Mouse (Mus musculus): ENCODE data around the gene Sucla2.
A peak's percentile ranks its signal among the peaks of the same experiment; 100 is the strongest.
"Not testable (repeated sequence)": the region's sequence is repeated elsewhere in the genome, so short reads cannot be mapped to it uniquely, and the experiment has no call there.

Sucla2 gene

GRCm38 (mm10) chr14:73509765-73510423 is 15.2 kb upstream of the Sucla2 start, which contains the start of gene Med4:
Gene Med4 (plus strand): TSS chr14:73510025.
- peak; percentile 93 to 94 for DNase-seq (ENCODE audit: low spot score in 2 of 2)

DNA sequence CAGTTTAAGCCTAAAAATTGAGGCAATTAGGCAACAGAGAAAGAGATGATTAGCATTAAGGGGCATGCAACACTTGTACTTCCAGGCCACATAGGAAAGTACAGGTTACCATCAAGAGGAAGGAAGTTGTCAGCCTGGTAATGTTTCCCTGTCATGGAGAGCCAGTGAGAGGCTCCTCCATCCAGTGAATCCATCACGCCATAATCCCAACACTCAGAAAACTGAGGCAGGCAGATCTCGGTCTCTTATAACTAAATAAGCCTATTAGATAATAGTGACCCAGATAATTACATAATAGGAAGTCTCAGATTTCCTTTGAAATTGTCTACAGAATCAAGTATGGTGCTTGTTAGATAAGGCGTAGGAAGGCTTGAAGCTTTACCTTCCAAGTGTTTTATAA is 983 bp upstream of the Sucla2 start:
- DNase-seq (ENCODE audit: low spot score in 2 of 2), result no peak

GRCm38 (mm10) chr14:73528661-73529060 is 3.5 kb downstream of the Sucla2 start:
- not testable (repeated sequence) for DNase-seq (ENCODE audit: low spot score in 2 of 2)

- no peak for DNase-seq (ENCODE audit: low spot score in 2 of 2)
Observed at GRCm38 (mm10) chr14:73533755-73534465, 8.8 kb downstream of the Sucla2 start.

- no peak for DNase-seq (ENCODE audit: low spot score in 2 of 2)
Observed at GRCm38 (mm10) chr14:73535641-73536040, 10.5 kb downstream of the Sucla2 start.

GRCm38 (mm10) chr14:73543781-73544180 is 18.7 kb downstream of the Sucla2 start:
- DNase-seq (ENCODE audit: low spot score in 2 of 2), result no peak

- DNase-seq (ENCODE audit: low spot score in 2 of 2), result no peak
Observed at GRCm38 (mm10) chr14:73547034-73547433, 21.9 kb downstream of the Sucla2 start.

- no peak for DNase-seq (ENCODE audit: low spot score in 2 of 2)
Observed at GRCm38 (mm10) chr14:73548051-73548450, 22.9 kb downstream of the Sucla2 start, which contains the start of gene Nudt15. Gene Nudt15 (minus strand): TSS chr14:73548242.

DNA sequence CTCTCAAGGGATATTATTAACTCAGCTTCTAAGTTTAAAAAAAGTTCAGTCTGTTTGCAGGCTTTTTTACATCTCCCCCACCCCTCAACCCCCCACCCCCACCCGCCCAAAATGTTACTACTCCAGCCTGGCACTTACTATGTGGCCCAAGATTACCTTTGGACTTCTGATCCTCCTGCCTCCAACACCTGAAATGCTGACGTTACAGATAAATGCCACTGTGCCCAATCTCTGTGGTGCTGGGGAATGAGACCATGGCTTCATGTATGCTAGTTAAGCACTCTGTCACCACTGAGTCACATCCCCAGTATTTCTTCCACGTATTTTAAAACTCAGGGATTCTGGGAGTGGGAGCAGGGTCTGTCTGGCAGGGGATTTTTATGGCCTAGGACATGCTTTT is 25.2 kb downstream of the Sucla2 start:
- no peak for DNase-seq (ENCODE audit: low spot score in 2 of 2)

GRCm38 (mm10) chr14:73550732-73551131 is 25.6 kb downstream of the Sucla2 start:
- no peak for DNase-seq (ENCODE audit: low spot score in 2 of 2)

DNA sequence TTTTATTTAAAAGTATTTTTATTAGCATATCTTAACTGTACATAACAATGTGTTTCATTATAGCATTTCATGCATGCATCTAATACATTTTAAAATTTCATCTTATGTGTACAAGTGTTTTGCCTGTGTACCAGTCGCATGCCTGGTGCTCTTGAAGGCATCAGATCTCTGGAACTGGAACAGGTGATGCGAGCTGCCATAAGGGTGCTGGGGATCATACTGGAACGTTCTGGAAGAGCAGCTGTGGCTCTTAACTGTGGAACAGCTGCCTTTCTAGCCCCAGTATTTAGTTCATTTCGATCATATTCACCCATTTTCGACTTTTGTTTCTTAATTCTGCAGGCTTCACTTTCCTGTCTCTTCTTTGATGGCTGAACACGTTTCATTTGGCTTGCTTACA is 26.0 kb downstream of the Sucla2 start:
- no peak for DNase-seq (ENCODE audit: low spot score in 2 of 2)

GRCm38 (mm10) chr14:73552341-73553121 is 27.4 kb downstream of the Sucla2 start:
- DNase-seq (ENCODE audit: low spot score in 2 of 2), result peak; percentile 92 to 93

GRCm38 (mm10) chr14:73553122-73553696 is 28.1 kb downstream of the Sucla2 start:
- DNase-seq (ENCODE audit: low spot score in 2 of 2), result no peak

DNA sequence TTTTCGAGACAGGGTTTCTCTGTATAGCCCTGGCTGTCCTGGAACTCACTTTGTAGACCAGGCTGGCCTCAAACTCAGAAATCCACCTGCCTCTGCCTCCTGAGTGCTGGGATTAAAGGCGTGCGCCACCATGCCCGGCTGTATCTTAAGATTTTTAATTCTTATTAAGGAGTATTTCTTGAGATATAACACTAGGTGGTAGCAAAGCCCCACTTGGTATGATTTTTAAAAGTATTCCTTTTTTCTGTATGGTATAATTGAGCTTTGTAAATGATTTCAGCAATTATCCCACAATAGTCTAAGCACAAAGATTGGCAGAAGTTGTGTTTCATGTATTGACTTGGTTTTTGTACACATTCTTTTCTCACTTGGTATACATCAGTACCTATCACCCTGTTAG is 44.7 kb downstream of the Sucla2 start:
- not testable (repeated sequence) for DNase-seq (ENCODE audit: low spot score in 2 of 2)

DNA sequence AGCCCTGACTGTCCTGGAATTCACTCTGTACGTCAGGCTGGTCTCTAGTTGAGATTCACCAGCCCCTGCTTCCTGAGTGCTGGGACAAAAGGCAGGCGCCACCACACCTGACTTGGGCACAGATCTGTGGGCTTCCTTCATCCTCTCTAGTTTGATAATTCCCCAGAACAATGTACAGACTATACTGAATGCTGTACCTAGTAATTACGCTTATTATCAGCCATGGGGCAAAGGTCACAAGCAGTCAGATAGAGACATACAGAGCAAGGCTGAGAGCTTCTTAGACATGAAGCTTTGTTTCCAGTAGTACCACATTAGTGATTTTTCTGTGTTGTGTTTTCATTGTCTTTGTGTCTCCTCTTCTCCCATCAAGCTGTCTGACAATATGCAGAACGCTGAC is 46.0 kb downstream of the Sucla2 start:
- DNase-seq (ENCODE audit: low spot score in 2 of 2), result no peak

- DNase-seq (ENCODE audit: low spot score in 2 of 2), result no peak
Observed at GRCm38 (mm10) chr14:73574053-73574452, 48.9 kb downstream of the Sucla2 start.

DNA sequence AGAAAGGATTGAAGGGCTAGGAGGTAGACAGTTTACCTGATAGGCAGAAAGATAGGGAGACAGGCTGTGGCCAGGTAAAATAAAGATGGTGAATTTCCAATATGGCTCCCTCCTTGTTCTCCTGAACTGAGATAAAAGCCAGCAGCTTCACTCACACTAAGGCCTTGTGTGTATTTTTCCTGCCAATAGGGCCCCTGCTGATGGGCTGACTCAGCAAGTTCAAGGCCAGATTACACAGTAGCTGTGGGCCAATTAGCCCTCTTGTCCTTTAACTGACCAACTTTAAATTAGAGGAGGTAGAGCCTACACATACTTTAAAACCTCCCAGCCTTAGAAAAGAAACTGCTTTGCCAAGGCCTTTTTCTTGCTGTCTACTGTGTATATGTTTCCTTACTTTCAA is 51.2 kb downstream of the Sucla2 start:
- DNase-seq (ENCODE audit: low spot score in 2 of 2), result no peak

DNA sequence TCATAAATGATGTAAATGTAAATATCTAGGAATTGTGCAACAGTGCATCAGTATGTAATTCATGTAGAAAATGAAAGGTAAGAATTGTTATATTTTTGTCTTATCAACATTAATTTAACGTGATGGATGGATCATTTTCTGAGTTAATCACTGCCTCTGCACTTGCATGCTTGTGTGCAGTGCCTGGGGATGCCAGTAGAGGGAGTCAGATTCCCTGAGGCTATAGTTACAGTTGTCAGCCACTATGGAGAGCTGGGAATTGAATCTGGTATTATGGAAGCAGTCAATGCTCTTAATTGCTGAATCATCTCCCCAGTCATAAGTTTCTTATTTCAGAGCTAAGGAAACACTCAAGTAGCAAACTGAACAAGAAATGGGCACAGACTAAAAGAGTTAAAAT is 63.0 kb downstream of the Sucla2 start:
- DNase-seq (ENCODE audit: low spot score in 2 of 2), result no peak

GRCm38 (mm10) chr14:73592166-73592565 is 67.0 kb downstream of the Sucla2 start:
- DNase-seq (ENCODE audit: low spot score in 2 of 2), result no peak

DNA sequence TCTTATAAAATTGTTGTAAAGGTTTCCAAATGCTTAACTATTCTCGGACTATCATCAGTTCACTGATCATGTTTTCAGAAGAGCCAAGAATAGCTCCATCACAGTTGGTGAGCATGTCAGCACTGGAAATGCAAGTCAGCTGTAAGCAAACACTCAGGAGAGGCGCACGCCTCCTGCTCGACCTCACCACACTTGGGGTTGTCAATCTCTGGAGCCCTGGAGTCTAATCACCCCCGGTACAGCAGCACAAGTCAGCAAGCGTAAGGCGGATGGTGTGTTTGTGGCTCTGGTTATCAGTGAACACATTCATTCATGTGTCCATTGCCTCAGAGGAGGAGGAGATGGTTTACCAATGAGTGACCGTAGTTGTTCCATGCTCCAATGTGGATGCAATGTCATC is 74.6 kb downstream of the Sucla2 start:
- DNase-seq (ENCODE audit: low spot score in 2 of 2), result no peak

GRCm38 (mm10) chr14:73607732-73608131 is 82.6 kb downstream of the Sucla2 start:
- DNase-seq (ENCODE audit: low spot score in 2 of 2), result no peak

Data from natural killer cell, adult 2 months (primary cell).